Mouse (Mus musculus) myocyte (in vitro differentiated cells): ENCODE measurements around the gene Timmdc1. TPM values are rescaled to one million over a fixed set of nuclear protein-coding genes. Genes with fewer than 3 reads are reported as not detected.

ENCODE experiments used
- H3K27me3 ChIP-seq: one replicate; pipeline ENCODE4 v1.6.1; 2011; ENCODE audit not compliant: control insufficient read depth, insufficient read depth, insufficient read length
- H3K36me3 ChIP-seq: one replicate; pipeline ENCODE4 v1.6.1; 2011; ENCODE audit not compliant: control insufficient read depth, insufficient read depth
- H3K4me2 ChIP-seq: one replicate; pipeline ENCODE4 v1.6.1; 2011; ENCODE audit warnings: low read depth, control low read depth
- H3K4me3 ChIP-seq: one replicate; pipeline ENCODE4 v1.5.1; 2011; ENCODE audit warnings: mild to moderate bottlenecking, control low read depth, moderate library complexity
- H3K79me2 ChIP-seq: one replicate; pipeline ENCODE4 v1.6.1; 2011; ENCODE audit not compliant: control insufficient read depth, insufficient read depth
- H3ac ChIP-seq: one replicate; pipeline ENCODE4 v1.6.1; 2011; ENCODE audit not compliant: control insufficient read depth, insufficient read length
- CEBPB ChIP-seq: IDR thresholded peaks from 2 replicates; pipeline ENCODE4 v1.6.1; 2011; ENCODE audit warnings: mild to moderate bottlenecking, moderate library complexity; ENCODE audit not compliant: poor library complexity, insufficient read depth, severe bottlenecking
- E2F4 ChIP-seq: IDR thresholded peaks from one replicate; pipeline ENCODE4 v1.6.1; 2011; ENCODE audit warnings: mild to moderate bottlenecking, control low read depth, moderate library complexity; ENCODE audit not compliant: insufficient read depth
- MAX ChIP-seq: IDR thresholded peaks from one replicate; pipeline ENCODE4 v1.6.1; 2011; ENCODE audit warnings: low read depth, mild to moderate bottlenecking, control low read depth
- MYOD1 ChIP-seq, 3 experiments: IDR thresholded peaks; one replicate each; pipeline ENCODE4 v1.6.1; 2011; ENCODE audit warnings: control low read depth in 2 of 3, low read depth in 2 of 3, mild to moderate bottlenecking in 2 of 3, moderate library complexity in 1 of 3; ENCODE audit not compliant: insufficient read length in 2 of 3, control insufficient read depth in 1 of 3
- MYOG ChIP-seq, 3 experiments: IDR thresholded peaks; one replicate each; pipeline ENCODE4 v1.6.1; 2011; ENCODE audit warnings: control low read depth in 2 of 3, low read depth in 2 of 3, mild to moderate bottlenecking in 2 of 3; ENCODE audit not compliant: insufficient read length in 2 of 3, control insufficient read depth in 1 of 3, insufficient read depth in 1 of 3
- POLR2A ChIP-seq: IDR thresholded peaks from one replicate; pipeline ENCODE4 v1.6.1; 2011; ENCODE audit warnings: low read depth, mild to moderate bottlenecking, control low read depth, moderate library complexity; ENCODE audit not compliant: insufficient read length
- POLR2AphosphoS2 ChIP-seq: IDR thresholded peaks from one replicate; pipeline ENCODE4 v1.6.1; 2011; ENCODE audit warnings: low read depth, control low read depth; ENCODE audit not compliant: insufficient read length
- REST ChIP-seq: IDR thresholded peaks from one replicate; pipeline ENCODE4 v1.6.1; 2011; ENCODE audit warnings: mild to moderate bottlenecking, control low read depth, moderate library complexity; ENCODE audit not compliant: insufficient read depth, insufficient read length
- SRF ChIP-seq: IDR thresholded peaks from one replicate; pipeline ENCODE4 v1.6.1; 2011; ENCODE audit warnings: low read depth; ENCODE audit not compliant: control insufficient read depth, insufficient read length
- TCF12 ChIP-seq: IDR thresholded peaks from one replicate; pipeline ENCODE4 v1.6.1; 2011; ENCODE audit warnings: mild to moderate bottlenecking, control low read depth; ENCODE audit not compliant: poor library complexity, insufficient read depth, severe bottlenecking
- TCF3 ChIP-seq: IDR thresholded peaks from one replicate; pipeline ENCODE4 v1.6.1; 2011; ENCODE audit warnings: low read depth, control low read depth; ENCODE audit not compliant: insufficient read length
- USF1 ChIP-seq: IDR thresholded peaks from one replicate; pipeline ENCODE4 v1.6.1; 2011; ENCODE audit warnings: low read depth, mild to moderate bottlenecking, control low read depth, moderate library complexity
- polyA plus RNA-seq: library from polyadenylated mRNA; unstranded; fragments of >200 nt; fragmentation: generic; extraction: Trizol; gene quantifications from one replicate; pipeline ENCODE4 v1.2.1, GENCODE M21; 2012; ENCODE audit warnings: missing spikeins

Gene Timmdc1
- 41.4 TPM for polyA plus RNA-seq

- H3K4me3 ChIP-seq, result peak within 1 kb of the TSS; percentile 89
- H3K36me3 ChIP-seq, result peaks cover 37% of the 10 kb centered on the region
- H3K79me2 ChIP-seq, result peaks cover 34% of the 10 kb centered on the region
- H3K27me3 ChIP-seq, result no peaks in the 10 kb centered on the region
- TF ChIP-seq POLR2AphosphoS2, result peak; percentile 79
- TF ChIP-seq POLR2A, result peak; percentile 78
- TF ChIP-seq SRF, result peak; percentile 81
- no peak for TF ChIP-seq E2F4
- TF ChIP-seq MYOG (IDR thresholded peaks at IDR 0.05; ENCODE audit: control insufficient read depth in 1 of 3, insufficient read depth in 1 of 3, insufficient read length in 2 of 3, low read depth in 2 of 3), result peak in 1 of 3 experiments; percentile 1
- H3K4me2 ChIP-seq, result peak within 1 kb of the TSS; percentile 100
- peak within 1 kb of the TSS; percentile 59 for H3ac ChIP-seq
Measured at GRCm38 (mm10) chr16:38522129-38523084, at the start of gene Timmdc1. Gene Timmdc1 (minus strand): TSS chr16:38522663.

DNA sequence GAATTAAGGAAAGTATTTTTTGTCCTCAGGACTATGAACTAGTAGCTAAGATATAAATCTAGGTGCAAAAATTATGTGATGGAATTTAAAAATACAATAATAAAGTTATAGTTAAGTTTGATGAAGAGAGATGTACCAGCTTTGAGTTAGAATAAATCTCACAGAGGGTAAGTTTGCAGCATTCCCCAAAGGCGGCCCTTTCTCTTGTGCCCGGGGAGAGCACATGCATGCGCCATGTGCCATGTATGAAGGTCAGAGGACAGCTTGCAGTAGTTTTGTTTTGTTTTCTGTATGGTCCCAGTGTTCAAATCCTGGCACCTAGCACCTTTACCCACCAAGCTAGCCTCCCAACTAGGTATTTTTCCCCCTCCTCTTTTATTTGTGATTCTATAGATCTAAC, 49.0 kb upstream of the Timmdc1 start:
- Histone ChIP-seq H3K4me2 (no peak overlapping the region), H3ac (no peak overlapping the region), H3K27me3 (no peaks in the 10 kb centered on the region), H3K36me3 (peaks cover 52% of the 10 kb centered on the region), H3K4me3 (no peak overlapping the region), H3K79me2 (peaks cover 36% of the 10 kb centered on the region)
- no peak for TF ChIP-seq POLR2A

DNA sequence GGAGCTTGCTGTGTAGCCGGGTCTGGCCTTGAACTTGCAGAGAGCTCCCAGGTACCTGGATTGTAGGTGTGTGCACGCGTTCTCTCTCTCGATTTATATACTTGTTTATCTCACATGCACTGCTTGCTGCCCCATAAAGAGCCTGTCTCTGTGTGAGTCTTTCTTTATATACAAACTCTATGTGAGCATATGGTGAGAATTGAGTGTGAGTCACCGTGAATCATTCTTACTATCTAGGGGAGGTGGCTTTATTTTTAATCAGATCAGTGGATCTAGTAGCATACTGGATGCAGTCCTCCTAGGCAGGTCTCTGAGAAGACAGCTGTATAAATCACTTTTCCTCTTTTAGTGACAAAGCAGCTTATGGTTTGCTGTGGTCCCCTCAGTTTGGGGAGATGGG, 45.7 kb upstream of the Timmdc1 start:
- Histone ChIP-seq H3K36me3 (peaks cover 23% of the 10 kb centered on the region), H3K4me2 (no peak overlapping the region), H3ac (no peak overlapping the region), H3K4me3 (no peak overlapping the region), H3K27me3 (no peaks in the 10 kb centered on the region), H3K79me2 (peaks cover 64% of the 10 kb centered on the region)
- no peak for TF ChIP-seq TCF3
- TF ChIP-seq REST, result no peak
- no peak for TF ChIP-seq POLR2AphosphoS2
- no peak for TF ChIP-seq CEBPB
- TF ChIP-seq MYOG (IDR thresholded peaks at IDR 0.05; ENCODE audit: control insufficient read depth in 1 of 3, insufficient read depth in 1 of 3, insufficient read length in 2 of 3, low read depth in 2 of 3), result no peak

DNA sequence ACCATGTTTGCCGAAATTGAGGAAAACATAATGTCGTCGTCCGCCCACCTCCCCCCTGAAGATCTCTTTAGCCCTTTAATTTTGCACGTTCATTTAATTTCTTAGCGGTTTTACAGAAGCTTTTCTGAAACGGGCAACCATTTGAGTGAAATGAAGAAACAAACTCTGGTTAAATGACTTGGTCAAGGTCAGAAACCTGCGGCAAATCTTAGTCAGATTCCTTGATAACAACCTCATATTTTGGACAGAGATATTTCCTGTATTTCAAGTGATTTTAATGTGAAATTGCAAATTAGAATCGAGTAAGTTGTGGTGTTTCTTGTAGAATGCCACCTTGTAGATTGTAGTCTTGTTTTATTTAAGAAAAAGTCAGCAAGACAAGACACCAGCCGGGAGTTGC, 41.1 kb upstream of the Timmdc1 start:
- TF ChIP-seq SRF (no peak), MAX (no peak), TCF3 (no peak), USF1 (no peak), POLR2AphosphoS2 (no peak), CEBPB (no peak), MYOG (IDR thresholded peaks at IDR 0.05; ENCODE audit: control insufficient read depth in 1 of 3, insufficient read depth in 1 of 3, insufficient read length in 2 of 3, low read depth in 2 of 3) (no peak), MYOD1 (IDR thresholded peaks at IDR 0.05; ENCODE audit: control insufficient read depth in 1 of 3, insufficient read length in 2 of 3, low read depth in 2 of 3) (no peak), TCF12 (no peak), REST (no peak), E2F4 (no peak), POLR2A (no peak)
- Histone ChIP-seq H3K4me2 (peak overlapping the region; percentile 96), H3K79me2 (peaks cover 49% of the 10 kb centered on the region), H3K4me3 (peak overlapping the region; percentile 89), H3K36me3 (no peaks in the 10 kb centered on the region), H3K27me3 (no peaks in the 10 kb centered on the region), H3ac (peak overlapping the region; percentile 99)

DNA sequence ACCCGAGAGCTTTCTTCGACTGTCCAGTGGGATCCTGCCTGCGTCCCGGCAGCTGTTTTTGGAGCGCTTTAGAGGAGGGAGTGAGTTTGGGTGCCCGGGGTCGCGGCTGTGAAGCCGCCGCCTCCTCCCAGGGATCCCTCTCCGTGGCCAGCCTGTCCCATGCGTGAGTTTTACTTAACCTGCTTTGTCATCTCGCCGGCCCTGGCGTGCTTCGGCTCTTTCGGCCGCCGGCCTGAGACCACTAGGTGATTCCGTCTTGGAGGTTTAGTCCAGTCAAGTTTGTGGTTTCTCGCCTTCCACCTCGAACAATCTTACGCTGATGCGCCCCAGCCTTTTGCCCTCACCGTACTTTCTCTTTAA, 40.5 kb upstream of the Timmdc1 start:
- Histone ChIP-seq H3ac (peak overlapping the region; percentile 99), H3K27me3 (no peaks in the 10 kb centered on the region), H3K79me2 (peaks cover 49% of the 10 kb centered on the region), H3K36me3 (no peaks in the 10 kb centered on the region), H3K4me2 (peak overlapping the region; percentile 96), H3K4me3 (peak overlapping the region; percentile 89)
- no peak for TF ChIP-seq REST
- TF ChIP-seq MAX, result no peak
- TF ChIP-seq MYOG (IDR thresholded peaks at IDR 0.05; ENCODE audit: control insufficient read depth in 1 of 3, insufficient read depth in 1 of 3, insufficient read length in 2 of 3, low read depth in 2 of 3), result no peak
- TF ChIP-seq SRF, result no peak
- no peak for TF ChIP-seq USF1
- TF ChIP-seq POLR2AphosphoS2, result no peak
- no peak for TF ChIP-seq POLR2A
- no peak for TF ChIP-seq E2F4
- no peak for TF ChIP-seq TCF3
- TF ChIP-seq MYOD1 (IDR thresholded peaks at IDR 0.05; ENCODE audit: control insufficient read depth in 1 of 3, insufficient read length in 2 of 3, low read depth in 2 of 3), result no peak
- no peak for TF ChIP-seq CEBPB
- no peak for TF ChIP-seq TCF12
